Mouse (Mus musculus): Measurements from ENCODE around the gene Map1lc3b. TPM values are rescaled to one million over a fixed set of nuclear protein-coding genes. Genes with fewer than 3 reads are reported as not detected.
"Not testable (repeated sequence)": the region's sequence is repeated elsewhere in the genome, so short reads cannot be mapped to it uniquely, and the experiment has no call there.

The Map1lc3b gene
- polyA plus RNA-seq, 1 experiment from 2014 or later: 251 TPM

DNA sequence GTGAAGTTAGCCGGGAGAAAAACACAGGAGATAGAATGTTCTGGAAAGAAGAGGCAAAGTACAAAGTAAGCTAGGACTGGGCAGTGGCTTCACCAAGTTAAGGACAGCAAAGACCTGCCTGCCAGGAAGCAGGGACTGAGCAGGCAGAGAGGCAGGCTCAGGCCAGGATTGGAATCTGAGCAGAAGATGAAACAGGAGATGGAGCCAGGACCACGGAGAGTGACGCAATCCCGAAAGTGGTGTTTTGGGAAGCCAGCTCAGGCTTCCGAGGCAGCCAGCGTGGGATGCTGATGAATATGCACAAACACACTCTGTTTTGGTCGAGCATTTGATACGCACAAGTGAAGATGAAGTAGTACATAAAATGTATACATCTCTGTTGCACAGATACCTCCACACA lies 6.5 kb upstream of the Map1lc3b start:
- Histone ChIP-seq H3K4me3 (ENCODE audit: low read length) (no peak overlapping the region), H3K27ac (ENCODE audit: low read length) (no peak overlapping the region), H3K4me2 (ENCODE audit: low read depth, low read length) (no peak overlapping the region), H3K9ac (ENCODE audit: low read length) (no peak overlapping the region), H3K4me1 (ENCODE audit: control insufficient read depth, insufficient read depth, low read length) (peaks cover 7% of the 10 kb centered on the region), H3K36me3 (ENCODE audit: control insufficient read depth, insufficient read depth) (no peaks in the 10 kb centered on the region), H3K9me3 (replicated peaks; ENCODE audit: control insufficient read depth, low read length) (no peaks in the 10 kb centered on the region), H3K27me3 (ENCODE audit: control insufficient read depth, insufficient read depth, low read length) (no peaks in the 10 kb centered on the region)
- no peak for ATAC-seq (replicated peaks; ENCODE audit: extremely low read depth, insufficient read depth, low FRiP score)
- WGBS: 38% methylated on average over 8 of the region's 8 CpGs

DNA sequence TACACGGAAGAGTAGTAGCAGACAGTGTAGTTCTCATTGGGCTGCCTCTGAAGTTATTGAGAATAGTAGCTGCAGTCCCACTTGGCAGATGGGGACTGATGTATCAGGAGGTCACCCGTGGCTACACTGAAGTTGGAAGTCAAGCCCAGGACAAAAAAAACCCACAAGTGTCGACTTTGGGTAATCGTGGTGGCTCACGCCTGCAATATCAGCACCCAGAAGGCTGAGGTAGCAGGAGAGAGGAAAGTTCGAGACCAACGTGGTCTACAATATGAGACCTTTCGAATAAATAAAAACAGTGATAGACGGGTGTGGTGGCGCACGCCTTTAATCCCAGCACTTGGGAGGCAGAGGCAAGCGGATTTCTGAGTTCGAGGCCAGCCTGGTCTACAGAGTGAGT lies 5.4 kb upstream of the Map1lc3b start:
- Histone ChIP-seq H3K27me3 (ENCODE audit: control insufficient read depth, insufficient read depth, low read length) (no peaks in the 10 kb centered on the region), H3K27ac (ENCODE audit: low read length) (no peak overlapping the region), H3K4me2 (ENCODE audit: low read depth, low read length) (peak overlapping the region; percentile 84), H3K9ac (ENCODE audit: low read length) (peak overlapping the region; percentile 87), H3K4me1 (ENCODE audit: control insufficient read depth, insufficient read depth, low read length) (peaks cover 9% of the 10 kb centered on the region), H3K9me3 (replicated peaks; ENCODE audit: control insufficient read depth, low read length) (no peaks in the 10 kb centered on the region), H3K36me3 (ENCODE audit: control insufficient read depth, insufficient read depth) (no peaks in the 10 kb centered on the region), H3K4me3 (ENCODE audit: low read length) (peak overlapping the region; percentile 86)
- ATAC-seq (replicated peaks; ENCODE audit: extremely low read depth, insufficient read depth, low FRiP score): no peak
- 35% methylated on average over 13 of the region's 13 CpGs for WGBS

DNA sequence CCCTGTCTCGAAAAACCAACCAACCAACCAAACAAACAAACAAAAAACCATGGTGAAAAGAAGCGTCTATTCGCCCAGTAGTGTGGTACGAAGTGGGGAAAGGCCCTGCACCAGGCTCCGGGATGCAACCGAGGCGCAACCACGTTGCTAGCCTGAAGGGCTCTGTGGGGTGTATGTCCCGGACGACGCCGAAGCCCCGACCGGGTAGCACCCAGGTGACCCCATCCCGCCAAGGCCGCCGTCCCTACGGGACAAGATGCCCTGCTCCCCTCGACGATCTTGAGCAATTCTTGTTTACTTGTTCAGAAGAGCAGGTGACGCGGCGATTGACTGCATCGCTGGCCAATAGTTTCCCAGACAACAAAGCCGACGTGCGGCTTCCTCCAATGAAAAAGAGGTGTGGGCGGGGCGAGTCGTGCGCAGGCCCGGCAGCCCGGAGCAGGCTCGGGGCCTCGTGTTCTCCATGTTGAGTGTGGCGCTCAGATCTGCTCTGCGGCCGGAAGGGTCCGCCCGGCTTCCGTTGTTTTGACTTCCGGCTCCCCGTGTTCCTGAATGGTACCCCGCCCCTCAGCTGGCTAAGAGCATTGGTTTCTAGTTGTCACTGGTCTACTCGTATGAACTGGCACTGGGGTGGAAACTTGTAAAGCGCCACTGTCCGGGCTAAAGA lies 4.9 kb upstream of the Map1lc3b start:
- peak overlapping the region; percentile 67; the same call in 1 of the 2 replicates for H3K27ac ChIP-seq (ENCODE audit: low read length)
- H3K9ac ChIP-seq (ENCODE audit: low read length): peak overlapping the region; percentile 87
- peak; percentile 93 for ATAC-seq (replicated peaks; ENCODE audit: extremely low read depth, insufficient read depth, low FRiP score)
- peak overlapping the region; percentile 84 for H3K4me2 ChIP-seq (ENCODE audit: low read depth, low read length)
- H3K4me1 ChIP-seq (ENCODE audit: control insufficient read depth, insufficient read depth, low read length): peaks cover 12% of the 10 kb centered on the region
- no peaks in the 10 kb centered on the region for H3K36me3 ChIP-seq (ENCODE audit: control insufficient read depth, insufficient read depth)
- H3K9me3 ChIP-seq (replicated peaks; ENCODE audit: control insufficient read depth, low read length): no peaks in the 10 kb centered on the region
- WGBS: under 1% methylated on average over 47 of the region's 47 CpGs
- no peaks in the 10 kb centered on the region for H3K27me3 ChIP-seq (ENCODE audit: control insufficient read depth, insufficient read depth, low read length)
- peak overlapping the region; percentile 86 for H3K4me3 ChIP-seq (ENCODE audit: low read length)

DNA sequence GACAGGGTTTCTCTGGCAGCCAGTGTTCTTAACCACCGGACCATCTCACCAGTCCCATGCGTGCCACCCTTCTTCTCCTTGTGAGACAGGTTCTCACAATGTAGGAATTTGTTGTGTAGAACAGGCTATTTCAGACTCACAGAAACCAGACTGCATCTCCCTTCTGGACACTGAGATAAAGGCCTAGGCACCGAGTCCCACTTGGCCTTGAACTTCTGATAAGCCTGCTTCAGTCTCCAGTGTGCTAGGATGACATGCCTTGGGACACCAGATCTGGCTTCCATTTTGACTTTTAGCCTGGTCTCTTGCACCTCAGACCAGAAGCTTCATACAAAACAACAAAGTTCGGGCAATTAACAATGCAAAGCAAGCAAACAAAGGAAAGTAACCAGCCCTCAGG lies 1.4 kb upstream of the Map1lc3b start:
- 71% methylated on average over 4 of the region's 4 CpGs for WGBS
- Histone ChIP-seq H3K9ac (ENCODE audit: low read length) (no peak overlapping the region), H3K4me3 (ENCODE audit: low read length) (no peak overlapping the region), H3K9me3 (replicated peaks; ENCODE audit: control insufficient read depth, low read length) (no peaks in the 10 kb centered on the region), H3K27me3 (ENCODE audit: control insufficient read depth, insufficient read depth, low read length) (no peaks in the 10 kb centered on the region), H3K27ac (ENCODE audit: low read length) (no peak overlapping the region), H3K4me1 (ENCODE audit: control insufficient read depth, insufficient read depth, low read length) (peaks cover 28% of the 10 kb centered on the region), H3K36me3 (ENCODE audit: control insufficient read depth, insufficient read depth) (0 out of 2 replicates have a peak, but pooled peaks cover 4% of the 10 kb centered on the region), H3K4me2 (ENCODE audit: low read depth, low read length) (no peak overlapping the region)
- no peak for ATAC-seq (replicated peaks; ENCODE audit: extremely low read depth, insufficient read depth, low FRiP score)

DNA sequence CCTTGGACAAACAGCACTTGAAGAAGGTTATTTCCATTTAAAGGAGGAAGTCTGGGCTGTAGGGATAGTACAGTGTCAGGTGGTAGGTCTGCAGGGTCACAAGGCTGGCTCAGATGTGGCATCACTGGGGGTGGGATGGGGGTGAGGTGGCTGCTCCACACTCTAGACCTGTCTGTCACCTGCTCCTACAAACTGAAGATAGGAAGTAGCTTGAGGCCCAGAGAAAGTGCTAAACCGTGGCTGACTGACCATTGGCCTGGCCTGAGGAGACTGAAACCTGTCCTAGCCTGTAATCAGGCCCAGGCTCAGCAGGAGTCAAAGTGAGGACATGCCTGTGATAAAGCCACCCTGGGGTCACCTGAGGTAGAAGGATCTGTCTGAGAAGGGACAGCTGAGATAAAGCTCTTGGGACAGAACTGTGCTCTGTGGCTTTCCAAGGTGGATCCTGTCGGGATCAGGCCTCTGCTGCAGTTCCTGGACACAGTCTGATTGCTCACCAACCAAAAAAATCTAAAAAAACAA lies 895 bp upstream of the Map1lc3b start:
- no peaks in the 10 kb centered on the region for H3K27me3 ChIP-seq (ENCODE audit: control insufficient read depth, insufficient read depth, low read length)
- H3K9ac ChIP-seq (ENCODE audit: low read length): no peak overlapping the region
- H3K4me2 ChIP-seq (ENCODE audit: low read depth, low read length): no peak overlapping the region
- no peak overlapping the region for H3K27ac ChIP-seq (ENCODE audit: low read length)
- no peaks in the 10 kb centered on the region for H3K9me3 ChIP-seq (replicated peaks; ENCODE audit: control insufficient read depth, low read length)
- no peak overlapping the region for H3K4me3 ChIP-seq (ENCODE audit: low read length)
- ATAC-seq (replicated peaks; ENCODE audit: extremely low read depth, insufficient read depth, low FRiP score): no peak
- H3K4me1 ChIP-seq (ENCODE audit: control insufficient read depth, insufficient read depth, low read length): peaks cover 28% of the 10 kb centered on the region
- WGBS: 37% methylated on average over 2 of the region's 2 CpGs
- H3K36me3 ChIP-seq (ENCODE audit: control insufficient read depth, insufficient read depth): 0 out of 2 replicates have a peak, but pooled peaks cover 4% of the 10 kb centered on the region

DNA sequence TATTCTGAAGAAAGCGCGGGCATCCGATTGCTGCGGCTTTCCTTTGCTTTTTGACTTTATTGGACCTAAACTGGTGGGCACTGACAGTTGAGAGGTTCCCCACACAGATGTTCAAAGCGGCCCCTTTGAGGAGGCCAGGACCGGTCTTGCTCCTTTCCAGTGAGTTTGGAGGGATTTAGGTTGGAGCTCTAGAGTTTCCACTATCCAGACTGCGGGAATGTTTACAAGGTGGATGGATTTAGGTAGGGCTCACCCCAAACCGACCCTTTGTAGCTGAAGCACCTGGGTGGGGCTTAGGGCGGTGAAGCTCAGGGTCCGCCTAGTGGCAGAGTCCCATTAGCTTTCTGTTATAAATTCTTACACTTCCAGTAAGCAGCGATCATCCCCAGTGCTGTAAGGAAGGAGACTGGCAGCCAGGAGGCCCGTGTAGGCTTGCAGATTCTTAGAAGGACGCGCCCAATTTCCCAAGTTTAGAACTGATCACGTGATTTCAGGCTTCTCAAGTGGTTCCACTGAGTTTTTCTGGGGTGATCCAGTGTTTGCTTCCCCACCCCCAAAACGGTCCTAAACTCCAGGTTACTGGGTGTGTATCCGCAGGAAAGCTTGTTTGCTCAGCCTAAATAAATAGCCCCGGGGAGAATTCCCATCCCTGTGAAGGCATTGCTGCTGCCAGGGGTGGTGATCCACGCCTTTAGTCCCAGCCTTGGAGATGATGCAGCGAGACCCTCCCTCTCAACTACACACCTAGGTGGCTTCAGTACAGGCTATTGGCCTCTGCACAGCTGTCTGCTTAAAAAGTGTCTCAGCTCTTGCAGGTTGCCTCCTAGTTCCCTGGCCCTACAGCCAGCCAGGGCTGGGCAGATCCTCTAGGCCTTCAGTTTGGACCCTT lies 1.3 kb downstream of the Map1lc3b start:
- H3K4me3 ChIP-seq (ENCODE audit: low read length): peak overlapping the region; percentile 93
- H3K9me3 ChIP-seq (replicated peaks; ENCODE audit: control insufficient read depth, low read length): no peaks in the 10 kb centered on the region
- H3K36me3 ChIP-seq (ENCODE audit: control insufficient read depth, insufficient read depth): peaks cover 17% of the 10 kb centered on the region; the same call in 1 of the 2 replicates
- WGBS: 13% methylated on average over 20 of the region's 20 CpGs
- peak overlapping the region; percentile 57 for H3K27ac ChIP-seq (ENCODE audit: low read length)
- H3K27me3 ChIP-seq (ENCODE audit: control insufficient read depth, insufficient read depth, low read length): no peaks in the 10 kb centered on the region
- ATAC-seq (replicated peaks; ENCODE audit: extremely low read depth, insufficient read depth, low FRiP score): 0 out of 2 replicates have a peak, but pooled peaks have one; percentile 12
- peaks cover 21% of the 10 kb centered on the region for H3K4me1 ChIP-seq (ENCODE audit: control insufficient read depth, insufficient read depth, low read length)
- H3K9ac ChIP-seq (ENCODE audit: low read length): peak overlapping the region; percentile 92
- H3K4me2 ChIP-seq (ENCODE audit: low read depth, low read length): peak overlapping the region; percentile 93

DNA sequence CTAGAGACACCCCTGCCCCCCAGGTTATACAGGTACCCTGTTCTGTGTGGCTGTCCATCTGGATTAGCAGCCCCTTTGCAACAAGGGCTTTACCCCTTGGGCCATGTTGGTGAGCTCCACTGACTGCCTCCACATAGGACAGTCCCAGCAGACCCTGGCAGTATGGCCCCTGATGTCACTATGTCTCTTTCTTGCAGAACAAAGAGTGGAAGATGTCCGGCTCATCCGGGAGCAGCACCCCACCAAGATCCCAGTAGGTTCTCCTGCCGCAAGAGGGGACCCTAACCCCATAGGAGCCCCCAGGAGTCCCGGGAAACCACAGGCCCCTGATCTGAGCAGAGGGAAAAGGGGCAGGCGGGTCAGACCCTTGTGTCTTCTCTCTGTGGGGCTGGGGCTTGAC lies 3.1 kb downstream of the Map1lc3b start:
- H3K4me3 ChIP-seq (ENCODE audit: low read length): no peak overlapping the region
- H3K4me2 ChIP-seq (ENCODE audit: low read depth, low read length): no peak overlapping the region
- H3K9ac ChIP-seq (ENCODE audit: low read length): no peak overlapping the region
- peaks cover 23% of the 10 kb centered on the region for H3K36me3 ChIP-seq (ENCODE audit: control insufficient read depth, insufficient read depth)
- H3K9me3 ChIP-seq (replicated peaks; ENCODE audit: control insufficient read depth, low read length): no peaks in the 10 kb centered on the region
- 0 out of 2 replicates have a peak overlapping the region, but pooled peaks have one; percentile 11 for H3K27ac ChIP-seq (ENCODE audit: low read length)
- 88% methylated on average over 5 of the region's 5 CpGs for WGBS
- no peaks in the 10 kb centered on the region for H3K27me3 ChIP-seq (ENCODE audit: control insufficient read depth, insufficient read depth, low read length)
- peaks cover 21% of the 10 kb centered on the region for H3K4me1 ChIP-seq (ENCODE audit: control insufficient read depth, insufficient read depth, low read length)
- ATAC-seq (replicated peaks; ENCODE audit: extremely low read depth, insufficient read depth, low FRiP score): no peak

DNA sequence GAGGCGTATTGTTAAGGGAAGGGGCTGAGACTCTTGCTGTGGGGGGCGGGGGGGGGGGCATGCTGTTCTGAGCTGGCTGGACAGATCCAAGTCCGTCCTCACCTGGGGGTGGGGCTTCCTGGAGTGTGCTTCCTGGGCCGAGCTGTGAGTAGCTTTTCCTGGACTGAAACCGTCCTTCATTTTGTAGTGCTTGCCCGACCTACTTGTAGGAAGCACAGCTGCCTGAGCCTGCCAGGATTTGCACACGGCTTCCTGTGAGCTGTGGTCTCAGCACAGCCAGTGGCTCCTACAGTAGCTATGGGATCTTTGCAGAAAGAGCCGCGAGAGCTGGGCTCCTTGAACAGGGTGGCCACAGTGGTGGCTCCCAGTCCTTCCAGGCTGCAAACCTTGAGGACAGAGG lies 3.8 kb downstream of the Map1lc3b start:
- no peaks in the 10 kb centered on the region for H3K9me3 ChIP-seq (replicated peaks; ENCODE audit: control insufficient read depth, low read length)
- no peak overlapping the region for H3K9ac ChIP-seq (ENCODE audit: low read length)
- WGBS: 61% methylated on average over 9 of the region's 9 CpGs
- 0 out of 2 replicates have a peak overlapping the region, but pooled peaks have one; percentile 17 for H3K27ac ChIP-seq (ENCODE audit: low read length)
- no peak overlapping the region for H3K4me3 ChIP-seq (ENCODE audit: low read length)
- H3K36me3 ChIP-seq (ENCODE audit: control insufficient read depth, insufficient read depth): peaks cover 23% of the 10 kb centered on the region
- H3K4me2 ChIP-seq (ENCODE audit: low read depth, low read length): no peak overlapping the region
- peaks cover 21% of the 10 kb centered on the region for H3K4me1 ChIP-seq (ENCODE audit: control insufficient read depth, insufficient read depth, low read length)
- no peaks in the 10 kb centered on the region for H3K27me3 ChIP-seq (ENCODE audit: control insufficient read depth, insufficient read depth, low read length)
- ATAC-seq (replicated peaks; ENCODE audit: extremely low read depth, insufficient read depth, low FRiP score): no peak

DNA sequence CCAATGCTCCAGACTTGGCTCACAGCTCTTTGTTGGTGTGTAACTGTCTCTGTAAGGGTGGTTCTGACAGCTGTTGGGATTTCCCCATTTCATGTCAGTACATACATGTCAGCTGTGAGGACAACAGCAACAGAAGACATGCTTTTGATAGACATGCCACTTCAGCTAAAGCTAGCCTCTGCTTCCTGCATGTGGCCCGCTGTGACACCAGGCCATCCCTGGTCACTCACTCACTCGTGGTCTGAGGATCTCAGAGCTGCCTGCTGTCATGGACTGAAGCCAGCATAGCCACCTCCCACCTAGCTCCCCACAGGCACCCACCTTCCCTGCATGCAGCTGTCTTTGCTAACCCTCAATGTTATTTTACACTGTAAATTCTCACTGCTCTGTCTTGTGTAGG lies 7.3 kb downstream of the Map1lc3b start:
- not testable (repeated sequence) for H3K4me1 ChIP-seq (ENCODE audit: control insufficient read depth, insufficient read depth, low read length); H3K4me3 ChIP-seq (ENCODE audit: low read length); ATAC-seq (replicated peaks; ENCODE audit: extremely low read depth, insufficient read depth, low FRiP score); H3K27me3 ChIP-seq (ENCODE audit: control insufficient read depth, insufficient read depth, low read length); H3K4me2 ChIP-seq (ENCODE audit: low read depth, low read length); H3K27ac ChIP-seq (ENCODE audit: low read length); H3K9me3 ChIP-seq (replicated peaks; ENCODE audit: control insufficient read depth, low read length); H3K9ac ChIP-seq (ENCODE audit: low read length)
- H3K36me3 ChIP-seq (ENCODE audit: control insufficient read depth, insufficient read depth): peaks cover 48% of the 10 kb centered on the region
- WGBS: 65% methylated on average over 2 of the region's 2 CpGs
